Mouse (Mus musculus) retina, embryonic 14.5 days (tissue): ENCODE measurements around the gene Pex26.

Experiments
- DNase-seq: peaks from one replicate; pipeline ENCODE4 v3.0.0-alpha.2; 2015; ENCODE audit warnings: low spot score

Gene Pex26

DNA sequence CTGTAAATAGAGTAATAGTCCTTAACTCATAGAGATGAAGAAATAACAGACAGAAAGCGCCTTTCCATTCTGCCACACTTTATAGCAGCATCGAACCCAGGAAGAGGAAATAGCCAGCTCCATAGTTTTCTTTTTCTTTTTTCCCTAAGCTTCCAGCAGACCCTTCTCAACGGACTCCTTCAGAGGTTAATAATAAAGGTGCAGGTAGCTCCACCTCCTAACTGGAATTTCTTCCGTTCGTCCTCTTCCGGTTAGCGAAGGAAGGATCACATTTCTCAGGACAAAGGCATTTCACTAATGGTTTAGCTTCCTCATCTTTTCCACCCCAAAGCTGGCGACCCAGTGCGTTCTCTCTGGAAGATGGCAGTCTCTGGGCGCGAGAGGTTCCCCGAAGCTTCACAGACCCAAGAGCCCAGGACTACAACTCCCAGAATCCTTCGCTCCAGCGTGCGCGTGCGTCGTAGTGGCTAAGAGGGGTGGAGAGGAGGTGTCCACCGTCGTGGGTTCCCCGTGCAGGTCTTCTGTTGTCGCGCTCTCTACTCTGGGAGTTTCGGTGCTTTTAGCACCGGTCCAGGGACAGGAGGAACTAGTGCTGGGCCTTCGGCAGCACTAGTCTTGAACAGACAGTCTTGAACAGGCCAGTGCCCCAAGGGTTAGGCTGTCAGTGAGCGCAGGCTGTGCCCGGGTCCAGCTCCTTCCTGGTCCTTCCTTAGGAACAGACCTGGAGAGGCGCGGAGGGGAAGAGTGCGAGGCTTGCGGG is at the start of gene Pex26:
TSS of gene Pex26 (plus strand) at position 254 of the 760 bp plus-strand sequence.
- peak; percentile 95 for DNase-seq

- DNase-seq, result no peak
Measured at GRCm38 (mm10) chr6:121134249-121134648, 49.2 kb upstream of the Pex26 start.

- DNase-seq, result no peak
Measured at GRCm38 (mm10) chr6:121134884-121135283, 48.6 kb upstream of the Pex26 start.

GRCm38 (mm10) chr6:121137222-121137621 is 46.2 kb upstream of the Pex26 start:
- no peak for DNase-seq

DNA sequence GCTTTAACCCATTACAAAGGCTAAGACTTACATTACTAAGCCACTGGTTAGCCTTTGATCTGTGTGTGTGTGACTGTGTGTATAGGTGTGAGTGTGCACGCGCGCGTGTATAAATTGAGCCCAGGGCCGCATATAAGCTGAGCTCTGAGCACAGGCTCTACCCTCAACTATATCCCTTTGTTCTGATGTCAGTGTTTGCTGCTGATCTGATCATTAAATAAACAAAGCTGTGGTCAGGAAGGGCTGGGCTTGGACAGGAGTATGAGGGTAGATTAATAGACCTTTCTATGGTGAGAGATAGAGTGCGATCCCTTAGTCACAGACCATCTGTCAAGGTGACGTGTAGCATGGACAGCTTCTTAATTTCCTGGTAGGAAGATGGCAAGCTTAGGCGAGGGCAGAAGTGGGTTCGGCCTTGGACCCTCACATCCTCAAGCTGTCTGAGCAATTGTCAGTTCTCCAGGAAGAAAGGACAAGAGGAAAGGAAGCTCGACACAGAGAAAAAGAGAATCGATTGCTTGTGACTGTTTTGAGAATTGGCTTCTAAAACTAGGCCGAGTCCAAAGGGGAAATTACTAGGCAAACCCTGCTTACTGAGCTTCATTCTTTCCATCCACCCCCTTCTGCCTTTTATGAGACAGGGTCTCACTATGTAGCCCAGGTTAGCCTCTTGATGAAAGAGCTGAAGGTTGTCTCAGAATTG is 45.0 kb upstream of the Pex26 start:
- DNase-seq, result no peak

GRCm38 (mm10) chr6:121139271-121139670 is 44.2 kb upstream of the Pex26 start:
- DNase-seq, result no peak

DNA sequence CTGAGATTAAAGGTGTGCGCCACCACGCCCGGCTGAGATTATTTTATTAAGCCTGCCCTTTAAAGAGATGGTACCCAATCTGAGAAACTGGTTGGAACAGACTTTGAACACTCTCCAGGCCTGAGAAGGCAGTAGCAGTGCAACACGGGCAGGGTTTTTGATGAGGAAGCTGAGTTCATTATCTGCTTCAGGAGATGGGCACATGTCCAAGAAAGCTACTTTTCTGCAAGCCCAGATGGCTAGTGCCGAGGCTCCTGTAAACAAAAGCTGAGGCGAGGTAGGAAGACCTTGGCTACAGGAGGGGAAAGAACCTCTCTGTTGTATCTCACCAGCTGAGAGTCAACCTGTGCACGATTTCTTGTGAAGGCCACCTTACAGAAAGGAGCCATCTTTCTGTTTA is 41.2 kb upstream of the Pex26 start:
- no peak for DNase-seq

DNA sequence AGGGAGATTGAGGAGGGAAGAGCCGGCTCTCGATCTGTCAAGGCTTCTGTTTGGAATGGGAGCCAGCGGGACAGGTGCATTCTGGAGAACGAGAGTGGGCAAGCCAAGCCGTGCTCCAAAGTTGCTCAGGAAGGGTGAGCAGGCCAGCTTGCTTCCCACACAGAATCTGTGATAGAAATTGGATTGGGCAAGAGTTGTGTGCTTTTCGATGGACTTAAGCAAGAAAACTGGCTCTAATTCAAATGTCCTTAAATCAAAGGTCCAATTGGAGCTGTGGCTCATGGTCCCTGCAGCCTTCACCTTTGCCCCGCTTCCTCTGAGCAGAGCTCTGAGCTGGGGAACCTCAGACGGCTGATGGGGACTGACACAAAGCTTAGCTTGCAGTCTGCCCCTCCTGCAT is 40.0 kb upstream of the Pex26 start:
- DNase-seq, result no peak

DNA sequence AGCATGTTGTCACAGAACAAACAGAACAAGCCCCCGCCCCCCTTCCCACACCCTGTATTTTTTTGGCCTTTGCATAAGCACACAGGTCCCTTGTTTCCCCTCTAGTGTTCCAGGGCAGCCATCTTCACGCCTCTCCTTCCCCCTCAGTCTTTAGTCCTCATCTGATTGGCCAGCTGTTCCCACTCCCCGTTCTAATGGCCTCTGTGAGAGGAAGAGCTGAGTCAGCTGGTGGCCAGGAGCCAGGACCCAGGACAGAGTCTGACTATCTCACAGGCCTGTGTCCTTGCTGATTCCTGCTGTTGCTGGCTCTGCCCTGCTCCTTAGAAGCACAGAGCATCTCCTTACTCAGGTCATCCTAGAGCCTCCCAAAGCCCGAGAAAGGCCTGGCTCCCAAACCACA is 39.4 kb upstream of the Pex26 start:
- DNase-seq, result no peak

DNA sequence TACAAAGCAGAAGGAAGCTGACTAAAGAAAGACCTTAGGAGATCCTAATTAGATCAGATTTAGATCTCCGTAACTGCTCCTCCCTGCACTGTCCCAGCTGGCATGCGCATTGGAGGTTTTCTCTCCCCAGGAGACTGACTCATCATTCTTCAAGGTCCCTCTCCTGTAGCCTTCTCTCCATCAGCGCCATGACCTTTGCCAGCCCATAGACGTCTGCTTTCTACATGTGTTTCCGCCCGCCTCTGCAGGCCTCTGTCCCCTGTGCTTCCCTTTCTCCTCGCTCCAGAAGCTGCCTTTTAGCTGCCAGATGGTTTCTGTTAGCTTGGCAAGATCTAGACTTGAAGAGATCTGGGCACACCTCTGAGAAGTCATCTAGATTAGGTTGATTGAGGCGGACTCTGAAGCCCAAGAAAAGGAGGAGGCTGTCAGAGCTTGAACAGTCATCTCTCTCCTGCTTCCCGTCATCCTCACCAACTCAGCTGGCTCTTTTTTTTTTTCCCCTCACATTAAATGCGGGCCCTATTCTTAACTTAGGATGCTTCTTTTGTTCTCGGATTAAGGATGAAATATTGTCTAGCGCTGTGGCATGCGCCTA is 38.4 kb upstream of the Pex26 start:
- no peak for DNase-seq

- DNase-seq, result peak; percentile 23
Measured at GRCm38 (mm10) chr6:121145906-121146305, 37.6 kb upstream of the Pex26 start.

GRCm38 (mm10) chr6:121146798-121147197 is 36.7 kb upstream of the Pex26 start:
- no peak for DNase-seq

GRCm38 (mm10) chr6:121148360-121148759 is 35.1 kb upstream of the Pex26 start:
- DNase-seq, result no peak

DNA sequence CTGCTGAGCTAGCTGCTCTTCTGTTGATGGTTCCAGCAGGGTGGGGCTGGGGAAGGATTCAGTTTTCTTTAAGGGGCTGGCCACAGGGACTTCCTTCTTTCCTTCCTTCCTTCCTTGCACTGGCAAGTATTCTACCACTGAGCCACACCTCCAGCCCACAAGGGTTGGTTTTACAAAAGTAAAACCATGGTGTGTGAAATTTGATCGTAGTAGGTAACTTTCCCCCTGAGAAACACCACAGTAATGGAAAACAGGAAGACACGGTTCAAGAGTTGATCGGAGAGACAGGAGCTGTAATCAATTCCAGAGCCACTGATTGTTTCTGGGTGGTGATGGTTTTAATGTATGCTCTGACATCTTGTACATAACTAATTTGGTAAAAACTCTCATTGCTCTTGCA is 34.0 kb upstream of the Pex26 start:
- DNase-seq, result no peak

- no peak for DNase-seq
Measured at GRCm38 (mm10) chr6:121150126-121150525, 33.3 kb upstream of the Pex26 start.

GRCm38 (mm10) chr6:121151732-121152131 is 31.7 kb upstream of the Pex26 start:
- DNase-seq, result no peak

DNA sequence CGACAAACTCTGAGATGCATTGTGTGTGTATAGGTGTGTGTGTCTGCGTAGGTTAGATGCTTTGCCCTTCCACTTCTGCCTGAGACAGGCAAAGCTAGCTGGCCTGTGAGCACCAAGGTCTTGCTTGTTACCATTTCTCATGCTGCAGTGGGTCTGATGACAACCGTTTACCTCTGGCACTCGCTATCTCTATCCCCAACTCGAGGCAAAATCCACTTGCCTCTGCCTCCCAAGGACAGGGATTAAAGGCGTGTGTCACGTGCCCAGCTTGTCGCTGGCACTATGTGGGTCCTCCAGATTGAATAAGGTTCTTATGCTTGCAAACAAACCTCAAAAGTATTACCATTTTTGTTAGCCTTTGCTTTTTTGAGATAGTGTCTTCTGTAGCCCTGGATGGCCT is 30.3 kb upstream of the Pex26 start:
- DNase-seq, result no peak

GRCm38 (mm10) chr6:121154451-121155300 is 28.8 kb upstream of the Pex26 start:
- no peak for DNase-seq

GRCm38 (mm10) chr6:121156030-121156429 is 27.4 kb upstream of the Pex26 start:
- DNase-seq, result no peak

DNA sequence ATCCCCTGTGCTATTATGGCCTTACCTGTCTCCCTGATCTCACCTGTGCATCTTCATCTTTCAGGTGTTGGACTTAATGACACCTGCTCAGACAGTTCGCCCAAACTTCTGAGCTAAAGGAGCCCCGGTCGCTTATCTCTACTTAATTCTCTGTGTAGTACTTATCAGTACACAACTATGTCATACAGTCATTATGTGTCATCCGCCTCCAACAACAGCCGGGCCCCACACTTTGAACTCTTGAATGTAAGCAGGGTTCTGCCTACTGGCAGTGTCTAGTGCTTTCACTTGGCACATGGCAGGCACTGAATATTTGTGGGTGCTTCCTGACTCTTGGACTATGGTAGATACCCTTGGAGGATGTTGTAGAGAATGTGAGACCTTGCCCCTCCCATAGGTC is 23.9 kb upstream of the Pex26 start:
- DNase-seq, result no peak

DNA sequence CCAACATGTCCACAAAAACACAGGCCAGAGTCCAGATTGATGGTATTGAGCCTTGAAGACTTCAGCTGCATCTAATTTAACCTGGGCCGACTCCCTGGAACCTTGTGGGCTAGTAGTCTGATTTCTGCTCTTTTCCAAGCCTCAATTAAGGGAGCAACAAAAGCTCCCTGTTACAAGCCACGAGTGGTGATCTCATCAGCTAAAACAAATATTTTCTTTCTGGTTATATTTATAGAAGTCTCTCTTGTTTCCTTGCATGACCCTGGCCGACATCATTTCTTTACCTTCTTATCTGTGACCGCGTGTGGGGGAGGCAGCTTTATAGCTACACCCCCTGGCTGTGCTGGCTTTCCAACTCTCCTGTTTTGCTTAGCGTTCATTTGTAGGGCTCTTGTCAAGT is 23.3 kb upstream of the Pex26 start:
- no peak for DNase-seq

- DNase-seq, result no peak
Measured at GRCm38 (mm10) chr6:121162616-121163015, 20.9 kb upstream of the Pex26 start.
